Mouse (Mus musculus): ENCODE data around the gene Gucy2c.

Gucy2c gene

DNA sequence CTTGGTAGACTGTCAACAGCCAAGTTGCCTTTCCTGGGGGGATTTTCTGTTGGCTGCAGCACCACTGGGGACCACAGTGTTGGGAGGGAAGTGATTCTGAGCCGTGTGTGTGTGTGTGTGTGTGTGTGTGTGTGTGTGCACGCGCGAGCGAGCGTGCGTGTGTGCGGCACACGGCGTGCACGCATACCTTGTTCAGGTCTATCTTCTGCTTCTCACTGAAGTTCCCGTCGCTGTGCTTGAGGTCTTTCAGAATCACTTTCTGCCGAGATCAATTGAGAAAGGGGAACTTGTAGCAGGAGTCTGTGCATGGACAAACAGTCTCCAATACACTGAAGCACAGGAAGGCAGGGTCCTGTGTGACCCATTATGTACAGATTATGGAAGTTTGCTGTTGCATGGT is 53.4 kb downstream of the Gucy2c start:
- no peak for DNase-seq (ENCODE audit: low read depth)

DNA sequence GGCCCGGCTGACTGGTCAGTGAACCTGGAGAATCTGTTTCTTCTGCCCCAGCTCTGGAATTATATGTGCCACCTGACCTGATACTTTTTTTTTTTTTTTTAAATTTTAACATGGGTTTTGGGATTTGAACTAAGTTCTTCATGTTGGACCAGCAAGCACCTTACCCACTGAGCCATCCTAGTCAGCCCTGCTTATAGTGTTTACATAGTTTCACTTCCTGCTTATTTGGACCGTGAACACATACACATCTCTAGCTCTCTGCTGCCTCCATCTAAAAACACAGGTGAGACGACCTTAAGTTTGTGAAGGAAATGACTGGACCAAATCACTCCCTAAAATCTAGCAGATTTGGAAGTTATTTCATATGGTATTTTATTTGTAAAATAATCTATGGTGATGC is 58.4 kb downstream of the Gucy2c start:
- DNase-seq (ENCODE audit: low read depth) = no peak

DNA sequence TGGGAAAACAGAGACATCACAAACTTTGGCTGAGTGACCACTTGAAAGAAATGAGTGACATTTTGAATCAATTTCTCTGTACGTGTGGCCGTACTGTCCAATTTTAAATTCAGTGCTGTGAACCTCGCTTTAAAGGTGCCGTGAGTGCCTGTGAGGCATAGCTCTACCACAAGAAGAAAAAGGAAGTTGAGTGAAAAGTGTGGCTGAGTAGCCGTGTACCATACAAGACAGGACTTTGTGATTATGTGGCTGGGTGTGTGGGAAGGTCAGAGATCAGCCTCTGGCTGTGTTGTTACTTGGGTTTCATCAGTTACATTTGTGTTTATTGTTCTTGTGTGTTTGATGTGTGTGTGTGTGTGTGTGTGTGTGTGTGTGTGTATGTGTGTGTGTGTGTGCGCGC is 59.0 kb downstream of the Gucy2c start:
- no peak for DNase-seq (ENCODE audit: low read depth)

DNA sequence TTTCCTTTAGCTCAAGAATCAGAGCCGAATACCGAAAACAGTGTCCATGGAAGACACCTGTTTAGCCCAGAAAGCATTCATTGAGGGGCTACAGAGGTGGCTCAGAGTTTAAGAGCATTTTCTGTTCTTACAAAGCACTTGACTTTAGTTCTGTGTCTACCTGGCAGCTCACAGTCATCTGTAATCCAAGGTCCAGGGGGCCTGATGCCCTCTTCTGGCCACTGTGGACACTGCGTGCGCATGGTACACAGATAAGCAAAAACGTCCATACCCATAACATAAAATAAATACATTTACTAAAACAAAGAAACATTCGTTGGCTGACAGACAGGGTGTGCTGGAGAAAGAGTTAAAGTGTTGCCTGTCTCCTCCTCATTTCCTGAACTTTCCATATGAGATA is 59.6 kb downstream of the Gucy2c start:
- peak; percentile 19 for DNase-seq (ENCODE audit: low read depth)

DNA sequence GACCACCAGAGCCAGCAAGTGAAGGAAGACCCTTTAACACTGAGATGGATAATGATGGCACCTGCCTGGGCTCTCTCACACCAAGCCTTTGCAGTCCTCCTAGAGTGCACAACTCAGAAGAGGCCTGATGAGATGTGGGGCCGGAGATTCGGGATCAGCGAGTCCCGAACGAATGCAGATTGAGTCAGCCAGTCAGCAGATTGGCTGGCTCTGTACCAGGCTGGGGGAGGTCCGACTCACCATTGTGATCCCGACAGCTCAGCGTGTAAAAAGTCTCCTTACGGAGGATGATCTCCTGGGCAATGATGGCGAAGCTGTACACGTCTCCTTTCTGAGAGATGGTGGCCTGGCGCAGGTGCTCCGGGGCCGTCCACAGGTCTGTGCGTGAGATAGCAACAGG is 61.1 kb downstream of the Gucy2c start:
- DNase-seq (ENCODE audit: low read depth) = no peak

DNA sequence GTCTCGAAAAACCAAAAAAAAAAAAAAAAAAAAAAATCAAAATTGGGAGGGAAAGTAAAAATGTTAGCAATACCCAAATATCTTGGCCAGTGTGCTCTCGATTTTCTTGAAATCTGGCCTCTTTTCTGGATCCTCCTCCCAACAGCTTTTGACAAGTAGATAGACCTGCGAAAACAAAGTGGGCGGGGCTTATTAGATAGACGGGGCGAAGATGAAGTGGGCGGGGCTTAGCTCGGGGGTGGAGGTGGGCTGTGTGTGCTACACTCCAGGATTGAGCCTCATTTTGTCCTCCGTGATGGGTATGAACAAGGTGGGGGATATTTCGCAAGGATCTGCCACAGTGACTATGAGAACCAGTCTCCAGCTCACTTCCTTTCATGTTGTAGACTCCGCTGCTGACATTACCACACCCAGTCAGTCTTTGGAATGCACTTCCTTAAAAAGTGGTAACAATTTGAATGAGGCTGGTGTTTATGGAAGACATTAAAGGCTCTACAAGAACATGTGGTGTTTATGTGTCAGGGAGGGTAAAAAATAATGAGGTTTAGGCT is 65.6 kb downstream of the Gucy2c start:
- no peak for DNase-seq (ENCODE audit: low read depth)

DNA sequence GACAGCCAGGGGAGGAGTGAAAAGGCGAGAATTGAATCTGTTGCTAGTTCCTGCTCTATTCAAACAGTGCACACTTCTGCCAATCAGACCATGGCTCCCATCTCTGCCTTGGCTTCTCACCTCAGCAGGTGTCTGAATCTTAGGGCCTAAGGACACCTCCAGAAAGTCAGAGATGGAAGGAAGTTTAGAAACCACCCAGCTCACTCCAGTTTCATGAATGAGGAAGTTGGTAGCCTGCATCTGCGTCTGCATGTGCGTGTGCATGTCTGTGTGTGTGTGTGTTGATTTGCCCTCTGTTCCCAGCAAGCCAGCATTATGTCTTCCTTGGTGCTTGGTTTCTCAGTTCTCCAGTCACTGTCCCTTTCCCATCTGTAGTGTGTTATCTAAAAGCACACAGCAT is 67.5 kb downstream of the Gucy2c start:
- DNase-seq (ENCODE audit: low read depth) = no peak

DNA sequence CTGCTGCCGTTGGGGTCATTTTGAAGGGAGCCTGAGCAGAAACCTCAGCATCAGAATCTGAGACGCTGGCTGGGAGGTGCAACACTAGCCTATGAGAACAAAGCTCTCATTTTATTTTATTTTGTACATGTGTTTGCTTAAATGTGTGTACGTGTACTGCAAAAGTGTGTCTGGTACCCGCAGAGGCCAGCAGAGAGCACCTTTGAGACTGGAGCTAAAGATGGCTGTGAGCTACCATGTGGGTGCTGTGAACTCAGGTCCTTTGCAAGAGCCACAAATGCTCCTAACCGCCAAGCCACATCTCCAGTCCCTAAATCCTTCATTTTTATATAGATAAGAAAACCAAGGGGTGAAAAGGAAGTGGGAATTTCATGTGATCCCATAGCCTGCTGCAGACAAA is 71.2 kb downstream of the Gucy2c start:
- no peak for DNase-seq (ENCODE audit: low read depth)

DNA sequence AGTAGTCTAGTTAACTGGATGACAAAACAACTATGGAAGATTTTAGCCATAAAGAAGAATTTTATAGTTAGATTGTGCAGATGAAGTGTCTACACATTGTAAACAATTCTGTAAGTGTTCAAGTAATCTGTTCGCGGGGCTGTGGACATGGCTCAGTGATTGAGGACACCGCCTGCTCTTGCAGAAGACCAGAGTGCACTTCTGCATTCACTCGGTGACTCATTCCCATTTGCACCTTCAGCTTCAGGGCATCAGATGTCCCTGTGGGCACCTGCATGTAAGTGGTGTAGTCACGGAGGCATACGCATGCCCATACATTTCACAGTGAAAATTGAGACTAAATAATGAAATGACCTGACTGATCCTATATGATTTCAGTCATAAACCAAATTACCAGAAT is 73.0 kb downstream of the Gucy2c start:
- DNase-seq (ENCODE audit: low read depth) = no peak

DNA sequence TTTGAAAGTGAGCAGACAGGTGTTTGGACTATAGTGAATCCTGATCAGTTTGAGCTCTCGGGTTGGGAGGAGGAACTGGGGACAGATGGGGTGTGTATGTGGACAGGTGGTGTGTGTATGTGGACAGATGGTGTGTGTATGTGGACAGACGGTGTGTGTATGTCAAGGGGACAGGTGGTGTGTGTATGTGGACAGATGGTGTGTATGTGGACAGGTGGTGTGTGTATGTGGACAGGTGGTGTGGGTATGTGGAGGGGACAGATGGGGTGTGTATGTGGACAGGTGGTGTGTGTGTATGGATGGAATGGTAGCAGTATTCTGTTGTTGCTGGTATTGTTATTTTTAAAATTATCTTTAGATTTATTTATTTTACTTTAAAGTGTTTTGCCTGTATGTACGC is 79.7 kb downstream of the Gucy2c start:
- no peak for DNase-seq (ENCODE audit: low read depth)

DNA sequence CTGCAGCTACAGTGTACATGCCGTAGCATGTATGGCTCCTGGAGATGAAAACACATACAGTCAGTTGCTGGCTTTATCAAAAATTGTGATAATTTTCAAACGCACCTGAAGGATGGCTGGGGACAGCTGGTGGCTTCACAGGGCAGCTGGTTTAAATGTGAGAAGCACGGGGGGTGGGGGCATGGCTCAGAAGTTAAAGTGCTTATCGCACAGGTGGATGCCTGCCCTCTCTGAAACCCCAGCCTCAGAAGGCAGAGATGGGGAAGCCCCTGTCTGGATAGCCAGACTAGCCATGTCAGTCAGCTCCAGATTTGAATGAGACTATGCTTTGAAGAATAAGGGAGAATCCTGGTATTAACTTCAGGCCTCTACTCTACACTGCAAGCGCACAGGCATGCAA is 80.4 kb downstream of the Gucy2c start:
- no peak for DNase-seq (ENCODE audit: low read depth)

DNA sequence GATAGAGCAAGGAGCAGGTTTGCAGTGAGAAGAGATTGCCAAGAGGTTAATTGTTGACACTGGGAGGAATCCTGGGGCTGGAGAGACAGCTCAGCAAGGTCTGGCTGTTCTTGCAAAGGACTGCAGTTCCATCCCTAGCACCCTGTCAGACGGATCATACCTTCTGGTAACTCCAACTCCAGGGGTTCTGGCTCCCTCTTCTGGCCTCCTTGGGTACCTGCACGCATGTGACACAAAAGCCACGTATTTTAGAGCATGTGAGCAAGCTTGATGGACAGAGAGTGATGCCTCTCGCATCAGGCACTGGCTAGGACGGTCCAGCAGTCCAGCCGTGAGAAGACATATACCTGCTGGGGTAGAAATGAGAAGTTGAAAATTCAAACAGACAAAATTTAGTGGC is 90.3 kb downstream of the Gucy2c start:
- DNase-seq (ENCODE audit: low read depth) = no peak

DNA sequence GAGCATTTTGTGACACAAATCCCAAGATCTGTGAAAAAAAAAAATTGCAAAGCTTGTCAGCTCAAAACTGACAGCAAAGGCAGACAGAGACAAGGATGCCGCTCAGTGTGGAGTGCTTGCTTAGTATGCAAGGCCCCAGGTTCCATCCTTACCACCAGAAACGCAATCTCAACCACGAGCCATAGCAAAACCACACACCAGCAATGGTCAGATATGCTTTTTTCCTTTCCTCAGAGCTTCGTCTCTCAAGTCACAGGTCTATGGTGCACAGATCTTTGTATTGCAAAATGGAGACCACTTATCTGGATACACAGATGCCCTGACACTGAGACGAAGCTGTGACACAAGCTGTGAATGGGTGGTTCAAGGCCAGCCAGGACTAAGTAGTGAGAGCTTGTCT is 91.0 kb downstream of the Gucy2c start:
- DNase-seq (ENCODE audit: low read depth) = no peak

DNA sequence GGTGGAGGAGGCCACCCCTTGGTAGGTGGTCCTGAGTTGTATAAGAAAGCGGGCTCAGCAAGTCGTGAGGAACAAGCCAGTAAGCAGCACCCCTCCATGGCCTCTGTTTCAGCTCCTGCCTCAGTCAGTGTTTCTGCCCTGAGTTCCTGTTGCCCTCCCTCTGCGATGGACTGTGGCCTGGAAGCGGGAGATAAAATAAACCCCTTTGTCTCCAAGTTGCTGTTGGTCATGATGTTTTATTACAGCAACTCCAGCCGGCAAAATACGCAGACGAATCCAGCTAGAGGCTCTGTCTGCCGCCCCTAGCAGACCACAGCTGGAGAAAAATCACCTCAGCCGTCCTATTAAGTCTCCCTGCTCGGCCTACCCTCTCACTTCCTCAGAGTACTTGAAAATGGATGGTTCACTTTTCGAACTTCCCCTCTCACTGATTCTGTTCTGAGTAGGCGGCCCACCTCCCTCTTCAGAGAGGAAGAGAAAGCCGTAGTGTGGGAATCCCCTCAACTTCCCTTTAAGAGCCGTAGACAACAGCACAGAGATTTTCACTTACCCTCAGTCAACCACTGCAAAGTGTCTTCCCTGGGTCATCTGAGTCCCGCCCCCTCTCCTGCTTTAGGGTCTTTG is 91.7 kb downstream of the Gucy2c start:
- DNase-seq (ENCODE audit: low read depth) = no peak

DNA sequence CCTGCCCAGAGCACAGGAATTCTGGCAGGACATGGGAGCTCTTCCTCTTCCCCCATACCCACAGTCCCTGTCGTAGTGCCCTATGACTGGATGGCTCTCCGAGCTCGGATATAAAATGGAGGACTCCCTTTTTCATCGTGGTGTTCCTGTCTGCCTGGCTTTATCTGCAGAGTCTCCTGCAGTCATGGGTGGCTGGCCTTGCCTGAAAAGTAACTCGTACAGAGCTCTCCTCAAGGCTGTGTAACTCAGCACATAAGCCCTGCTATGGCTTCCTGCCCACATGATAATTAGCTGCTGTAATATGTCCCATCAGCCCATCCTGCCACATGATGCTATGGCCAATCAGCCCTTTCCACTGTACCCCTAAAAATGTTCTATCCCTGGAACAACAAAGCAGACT is 96.1 kb downstream of the Gucy2c start:
- no peak for DNase-seq (ENCODE audit: low read depth)

DNA sequence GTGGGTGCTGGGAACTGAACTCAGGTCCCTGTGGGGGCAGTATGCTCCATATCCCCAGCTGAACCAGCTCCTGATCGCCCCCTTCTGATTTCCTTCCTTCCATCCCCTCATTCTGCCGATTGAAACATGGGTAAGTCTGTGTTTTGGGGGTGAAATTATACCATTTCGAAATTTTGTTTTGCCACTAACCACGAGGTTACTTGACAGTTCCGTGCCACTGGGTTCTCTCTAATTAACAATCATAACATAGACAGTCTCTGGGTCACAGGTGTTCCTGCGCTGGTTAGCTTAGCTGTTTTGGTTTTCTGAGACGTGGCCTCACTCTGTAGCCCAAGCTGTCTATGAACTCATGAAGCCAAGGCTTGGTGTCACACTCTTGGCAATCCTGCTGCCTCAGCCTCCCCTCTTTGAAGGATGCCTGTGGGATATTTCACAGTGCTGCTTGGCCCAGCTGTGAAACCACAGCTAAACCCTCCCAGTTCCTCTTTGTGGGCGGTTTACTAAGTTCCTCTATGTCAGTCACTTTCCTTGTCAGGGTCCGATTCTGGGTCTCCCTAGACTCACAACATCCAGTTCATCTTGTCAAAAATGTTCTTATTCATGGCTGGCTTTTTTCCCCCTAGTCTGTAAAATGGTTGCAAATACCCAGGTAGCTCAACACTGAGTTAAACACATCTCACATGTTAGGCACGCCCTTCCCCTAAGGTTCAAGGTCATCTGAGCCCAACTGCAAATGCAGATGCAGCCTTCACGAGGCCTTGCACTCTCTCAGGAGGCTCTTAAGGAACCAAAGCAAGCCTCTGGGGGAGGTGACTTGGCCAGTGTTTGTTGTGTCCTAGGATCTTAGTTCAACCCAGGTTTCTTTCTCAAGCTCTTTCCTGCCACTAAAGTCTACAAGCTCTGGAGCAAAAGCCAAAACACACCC is 97.9 kb downstream of the Gucy2c start:
- no peak for DNase-seq (ENCODE audit: low read depth)

DNA sequence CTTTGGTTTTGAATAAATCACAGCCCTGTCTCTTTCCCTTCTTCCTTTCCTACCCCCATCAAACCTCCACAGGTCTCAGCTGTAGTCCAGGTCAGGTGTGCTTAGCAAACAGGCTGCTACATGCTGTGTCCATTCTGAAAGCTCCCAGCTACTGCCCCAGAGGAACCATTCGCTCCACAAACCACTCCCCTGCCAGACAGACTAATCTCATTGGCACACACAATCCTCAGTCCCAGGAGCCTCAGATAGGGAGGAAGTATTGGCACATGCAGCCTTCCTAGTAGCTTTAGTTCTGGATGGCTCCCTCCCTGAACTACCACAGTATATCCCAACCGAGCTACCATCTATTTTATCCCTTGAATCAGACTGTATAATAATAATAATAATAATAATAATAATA is 102.2 kb downstream of the Gucy2c start:
- DNase-seq (ENCODE audit: low read depth) = no peak

DNA sequence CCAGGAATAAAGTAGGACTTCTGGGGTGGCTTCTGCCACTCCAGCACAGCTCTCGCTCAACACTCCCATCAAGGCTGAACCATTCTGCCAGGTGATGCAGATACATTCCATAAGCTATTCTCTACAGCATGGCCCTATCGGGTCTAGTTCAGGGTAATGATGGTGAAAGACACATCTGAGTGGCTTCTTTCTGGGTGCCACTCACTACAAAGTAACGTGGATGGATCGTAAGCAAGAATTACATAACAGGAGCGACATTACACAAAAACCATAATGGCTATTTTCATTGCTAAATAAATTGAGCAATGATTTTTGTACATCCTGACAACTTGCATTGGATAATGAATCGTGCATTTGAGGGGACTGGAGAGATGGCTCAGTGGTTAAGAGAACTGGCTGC is 106.6 kb downstream of the Gucy2c start:
- DNase-seq (ENCODE audit: low read depth) = no peak

DNA sequence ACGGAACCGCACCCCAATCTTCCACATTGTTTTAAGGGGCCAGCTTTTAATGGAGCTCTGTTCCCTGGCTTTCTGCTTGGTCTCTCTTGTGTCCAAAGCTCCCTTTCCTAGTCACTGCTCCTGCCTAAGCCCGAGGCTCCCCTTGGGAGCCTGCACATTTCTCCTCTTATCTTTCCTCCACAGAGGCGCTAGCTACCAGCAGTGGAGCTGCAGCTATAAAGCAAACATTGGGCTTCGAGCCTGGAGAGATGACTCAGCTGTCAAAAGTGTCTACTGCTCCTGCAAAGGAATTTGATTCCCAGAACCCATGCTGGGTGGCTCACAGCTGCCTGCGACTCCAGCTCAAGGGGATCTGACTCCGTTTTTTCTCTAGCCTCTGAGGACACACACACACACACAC is 109.1 kb downstream of the Gucy2c start:
- peak; percentile 77 for DNase-seq (ENCODE audit: low read depth)

DNA sequence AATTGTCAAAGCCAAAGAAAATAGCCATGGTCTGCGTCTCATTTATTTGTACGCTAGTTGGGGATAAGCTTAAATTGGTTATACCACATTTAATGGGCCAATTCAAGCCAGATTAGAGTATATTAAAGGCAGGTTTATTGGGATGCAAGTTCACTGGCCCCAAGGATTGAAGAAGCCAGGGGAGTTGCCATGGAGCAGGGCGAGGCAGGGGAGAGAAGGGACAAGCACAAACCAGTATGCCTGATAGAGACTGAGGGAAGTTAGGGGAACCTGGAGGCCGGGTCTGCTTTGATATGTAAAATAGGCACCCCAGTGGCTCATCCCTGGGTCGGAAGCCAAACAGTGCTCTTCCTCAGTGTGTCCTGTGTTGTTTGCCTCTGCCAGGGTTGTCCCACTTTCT is 112.3 kb downstream of the Gucy2c start:
- no peak for DNase-seq (ENCODE audit: low read depth)

DNA sequence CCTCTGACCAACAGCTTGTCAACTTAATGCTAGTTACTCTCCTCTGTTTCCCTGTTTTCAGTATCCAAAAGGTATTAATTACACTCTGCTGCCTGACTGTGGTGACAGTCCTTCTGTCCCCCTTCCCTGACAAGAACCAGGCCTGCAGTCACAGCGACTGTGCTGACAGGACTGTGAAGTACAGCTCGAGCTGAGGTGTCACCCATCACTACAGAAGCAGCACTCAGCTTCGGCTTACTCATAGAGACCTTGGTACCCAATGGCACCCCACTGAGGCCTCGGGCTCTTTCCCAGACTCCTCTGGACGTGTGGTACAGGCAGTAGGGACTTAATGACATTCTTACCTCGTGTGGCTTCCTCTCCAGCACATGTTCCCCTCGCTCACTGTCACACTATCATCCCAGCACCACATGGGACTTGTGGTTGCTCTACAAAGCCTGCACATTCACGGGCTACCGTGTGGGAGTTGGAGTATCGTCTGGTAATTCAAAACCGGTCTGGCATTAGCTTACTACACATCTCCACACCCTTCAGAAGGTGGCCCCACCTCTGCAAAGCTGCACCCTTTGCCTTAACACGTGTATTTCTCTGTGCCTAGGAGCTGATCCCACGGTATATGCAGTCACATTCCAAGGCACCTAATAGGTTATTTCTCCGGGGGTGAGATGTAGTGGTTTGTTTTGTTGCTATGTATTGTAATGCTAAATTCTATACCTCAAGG is 113.1 kb downstream of the Gucy2c start:
- DNase-seq (ENCODE audit: low read depth) = no peak

DNA sequence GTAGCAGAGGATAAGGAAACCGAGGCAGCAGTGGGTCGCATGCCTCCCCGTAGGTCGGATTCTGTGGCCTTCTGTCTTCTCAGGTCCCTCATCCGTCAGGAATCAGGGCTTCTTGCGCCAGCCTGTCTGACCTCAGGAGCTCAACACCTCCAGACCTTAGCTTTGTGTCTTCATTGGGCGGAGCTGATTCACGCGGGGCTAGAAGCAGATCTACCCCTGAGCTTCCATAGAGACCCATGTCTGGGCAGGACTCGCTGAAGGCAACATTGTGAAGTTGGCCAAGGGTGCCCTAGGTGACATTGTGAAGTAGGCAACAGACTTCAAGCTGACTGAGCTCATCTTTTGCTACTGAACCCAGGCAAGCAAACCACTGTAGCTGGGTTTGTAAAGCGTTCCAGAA is 119.5 kb downstream of the Gucy2c start:
- DNase-seq (ENCODE audit: low read depth) = no peak

DNA sequence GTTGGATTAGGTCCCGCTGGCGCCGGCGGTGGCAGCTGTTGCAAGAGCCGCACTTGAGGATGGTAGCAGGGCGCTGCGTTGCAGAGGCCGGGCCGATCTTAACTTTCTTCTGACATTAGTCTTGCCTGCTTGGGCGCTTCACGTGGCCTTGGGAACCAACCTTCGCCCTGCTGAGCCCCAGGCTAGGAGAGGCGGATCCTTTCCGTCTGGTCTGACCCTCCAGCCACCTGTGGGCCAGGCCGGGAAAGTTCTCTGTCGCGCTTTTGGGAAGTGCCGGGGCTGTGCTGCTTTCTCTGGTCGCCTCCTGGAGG is 119.9 kb downstream of the Gucy2c start, which contains the start of gene Plbd1:
Gene Plbd1, minus strand, starts transcription at position 223 of the 311 bp plus-strand sequence.
- no peak for DNase-seq (ENCODE audit: low read depth)

Measured in fibroblast of lung, adult 2 months (primary cell).